Mouse (Mus musculus): ENCODE measurements around the gene Spink4. TPM values are rescaled to one million over a fixed set of nuclear protein-coding genes. Genes with fewer than 3 reads are reported as not detected.

Gene Spink4
- polyA plus RNA-seq, 1 experiment from 2014 or later: not detected

DNA sequence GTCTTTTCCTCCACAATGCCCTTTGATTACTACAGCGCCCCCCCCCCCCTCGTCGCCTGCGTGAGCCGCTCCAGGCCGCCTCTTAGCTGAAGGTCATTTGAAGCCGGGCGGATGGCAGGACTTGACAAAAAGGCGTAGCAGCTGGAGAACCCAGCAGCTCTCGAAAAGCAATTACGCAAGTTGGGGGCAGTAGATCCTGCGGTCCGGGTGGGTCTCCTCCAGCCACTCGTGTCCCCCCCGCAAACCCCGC, 50.7 kb downstream of the Spink4 start:
- H3K9ac ChIP-seq (replicated peaks): peak overlapping the region; percentile 93
- H3K9me3 ChIP-seq (replicated peaks): no peaks in the 10 kb centered on the region
- peak overlapping the region; percentile 79 for H3K4me2 ChIP-seq
- WGBS: under 1% methylated on average over 16 of the region's 16 CpGs
- peaks cover 25% of the 10 kb centered on the region for H3K4me1 ChIP-seq
- H3K36me3 ChIP-seq: peaks cover 20% of the 10 kb centered on the region
- no peaks in the 10 kb centered on the region for H3K27me3 ChIP-seq (replicated peaks)
- peak overlapping the region; percentile 99 for H3K4me3 ChIP-seq (replicated peaks)
- ATAC-seq (ENCODE audit: low FRiP score): peak; percentile 60
- H3K27ac ChIP-seq (replicated peaks): peak overlapping the region; percentile 94

DNA sequence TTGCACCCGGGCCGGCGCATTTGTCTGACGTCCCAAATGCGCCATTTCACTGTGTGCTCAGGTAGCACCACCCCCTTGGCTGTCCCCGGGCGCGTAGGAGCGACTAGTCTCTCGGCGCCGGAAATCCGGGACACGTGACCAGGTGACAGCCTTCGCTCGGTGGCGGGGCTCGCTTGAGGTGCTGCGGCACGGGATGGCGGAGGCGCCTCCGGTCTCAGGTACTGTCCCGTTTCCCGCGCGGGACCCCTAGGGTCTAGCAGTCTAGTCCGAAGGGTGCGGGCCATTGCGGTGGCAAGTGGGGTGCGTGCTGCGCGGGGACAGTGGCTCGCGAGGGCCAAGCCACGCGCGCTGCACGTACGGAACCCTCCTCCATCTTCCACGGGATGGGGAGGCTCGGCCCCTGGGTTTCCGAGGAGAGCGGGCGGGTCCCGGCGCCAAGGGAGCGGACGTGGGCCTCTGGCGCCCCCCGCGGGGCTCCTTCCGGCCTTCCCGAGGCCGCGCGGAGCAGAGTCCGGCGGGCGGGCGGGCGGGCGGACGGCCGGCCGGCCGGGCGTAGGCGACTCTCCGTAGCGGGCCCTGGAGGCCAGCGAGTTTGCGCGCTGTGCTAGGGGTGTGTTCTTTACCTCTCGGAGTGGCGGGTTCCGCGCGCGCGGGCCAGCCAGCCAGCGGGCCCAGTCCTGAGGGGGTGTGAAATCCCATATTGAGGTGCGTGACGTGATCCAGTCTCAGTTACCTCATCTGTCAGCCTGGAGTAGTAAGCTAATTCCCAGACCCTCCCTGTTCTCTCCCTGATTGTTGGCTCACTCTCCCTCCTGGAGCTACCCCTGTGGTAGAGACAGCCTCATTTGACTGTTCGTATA, 51.2 kb downstream of the Spink4 start, which contains the start of gene Nfx1:
TSS of gene Nfx1 (plus strand) at position 65 of the 860 bp plus-strand sequence.
- Histone ChIP-seq H3K27ac (replicated peaks) (peak within 1 kb of the TSS; percentile 94), H3K9me3 (replicated peaks) (no peaks in the 10 kb centered on the region), H3K4me1 (peaks cover 25% of the 10 kb centered on the region), H3K36me3 (peaks cover 15% of the 10 kb centered on the region), H3K4me3 (replicated peaks) (peak within 1 kb of the TSS; percentile 99), H3K9ac (replicated peaks) (peak within 1 kb of the TSS; percentile 93), H3K27me3 (replicated peaks) (no peaks in the 10 kb centered on the region), H3K4me2 (peak within 1 kb of the TSS; percentile 79)
- WGBS: under 1% methylated on average over 67 of the region's 85 CpGs
- peak; percentile 99 for ATAC-seq (ENCODE audit: low FRiP score)

DNA sequence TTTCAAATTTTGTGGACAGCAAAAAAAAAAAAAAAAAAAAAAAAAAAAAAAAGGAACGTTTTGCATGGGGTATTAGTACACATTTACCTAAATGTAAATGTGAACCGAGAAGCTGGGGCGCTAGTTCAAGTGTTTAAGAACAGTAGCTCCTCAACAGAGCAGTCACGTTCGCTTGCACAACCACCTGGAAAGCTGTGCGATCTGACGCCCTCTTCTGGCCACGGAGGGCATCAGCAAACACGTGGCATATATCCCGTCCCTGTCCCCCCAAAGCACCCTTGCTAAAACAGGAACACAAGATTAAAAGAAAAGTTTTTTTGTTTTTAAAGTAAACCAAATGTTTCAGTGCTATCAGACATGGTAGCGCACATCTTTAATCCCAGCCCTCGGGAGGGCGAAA, 51.9 kb downstream of the Spink4 start:
- Histone ChIP-seq H3K4me1 (peaks cover 25% of the 10 kb centered on the region), H3K36me3 (peaks cover 14% of the 10 kb centered on the region), H3K9me3 (replicated peaks) (no peaks in the 10 kb centered on the region), H3K4me3 (replicated peaks) (peak overlapping the region; percentile 99), H3K9ac (replicated peaks) (peak overlapping the region; percentile 93), H3K4me2 (peak overlapping the region; percentile 79), H3K27ac (replicated peaks) (peak overlapping the region; percentile 94; the same call in 1 of the 2 replicates), H3K27me3 (replicated peaks) (no peaks in the 10 kb centered on the region)
- no peak for ATAC-seq (ENCODE audit: low FRiP score)
- WGBS: 28% methylated on average over 13 of the region's 13 CpGs

DNA sequence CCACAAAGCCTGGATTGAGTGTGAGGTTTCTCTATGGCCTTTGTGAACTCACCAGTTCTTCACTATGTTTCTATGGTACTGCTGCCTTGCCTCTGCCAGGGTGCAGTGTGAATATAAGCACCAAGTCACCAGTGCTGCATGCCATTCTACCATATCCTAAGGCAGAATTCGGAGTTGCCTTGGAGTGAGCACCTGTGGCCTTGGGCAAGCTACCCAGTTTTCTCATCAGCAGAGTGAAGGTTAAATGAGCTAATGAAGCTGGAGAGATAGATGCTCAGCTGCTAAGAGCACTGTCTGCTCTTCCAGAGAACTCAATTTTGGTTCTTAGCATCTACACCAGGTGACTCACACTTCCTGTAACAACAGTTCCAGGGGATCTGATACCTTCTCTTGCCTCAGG, 54.2 kb downstream of the Spink4 start:
- no peak overlapping the region for H3K9ac ChIP-seq (replicated peaks)
- 97% methylated on average over 1 of the region's 1 CpGs for WGBS
- no peak overlapping the region for H3K4me3 ChIP-seq (replicated peaks)
- peaks cover 25% of the 10 kb centered on the region for H3K4me1 ChIP-seq
- ATAC-seq (ENCODE audit: low FRiP score): no peak
- H3K36me3 ChIP-seq: peaks cover 27% of the 10 kb centered on the region
- no peaks in the 10 kb centered on the region for H3K9me3 ChIP-seq (replicated peaks)
- no peak overlapping the region for H3K4me2 ChIP-seq
- no peak overlapping the region for H3K27ac ChIP-seq (replicated peaks)
- H3K27me3 ChIP-seq (replicated peaks): no peaks in the 10 kb centered on the region

DNA sequence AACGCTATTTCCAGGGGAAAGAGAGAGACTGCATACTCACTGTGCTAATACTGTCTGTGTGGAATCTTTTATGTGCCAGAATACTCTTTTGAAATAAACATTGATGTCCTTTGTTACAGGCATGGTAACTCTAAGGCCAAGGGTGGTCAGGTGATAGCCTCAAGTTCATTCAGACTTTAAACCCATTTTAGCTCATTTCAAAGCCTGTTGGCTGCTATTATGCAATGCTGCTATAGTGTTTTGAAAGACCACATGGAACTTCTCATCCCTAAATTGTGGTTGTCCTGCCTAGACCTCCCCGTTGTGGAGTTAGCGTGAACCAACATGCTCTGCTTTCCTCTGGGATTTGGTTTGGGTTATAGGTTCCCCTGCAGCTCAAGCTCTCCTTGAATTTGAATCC, 55.8 kb downstream of the Spink4 start:
- H3K36me3 ChIP-seq: peaks cover 40% of the 10 kb centered on the region
- H3K4me1 ChIP-seq: peaks cover 15% of the 10 kb centered on the region
- no peak overlapping the region for H3K4me2 ChIP-seq
- ATAC-seq (ENCODE audit: low FRiP score): no peak
- 93% methylated on average over 3 of the region's 3 CpGs for WGBS
- no peaks in the 10 kb centered on the region for H3K27me3 ChIP-seq (replicated peaks)
- no peak overlapping the region for H3K4me3 ChIP-seq (replicated peaks)
- H3K9ac ChIP-seq (replicated peaks): no peak overlapping the region
- H3K9me3 ChIP-seq (replicated peaks): no peaks in the 10 kb centered on the region
- no peak overlapping the region for H3K27ac ChIP-seq (replicated peaks)

DNA sequence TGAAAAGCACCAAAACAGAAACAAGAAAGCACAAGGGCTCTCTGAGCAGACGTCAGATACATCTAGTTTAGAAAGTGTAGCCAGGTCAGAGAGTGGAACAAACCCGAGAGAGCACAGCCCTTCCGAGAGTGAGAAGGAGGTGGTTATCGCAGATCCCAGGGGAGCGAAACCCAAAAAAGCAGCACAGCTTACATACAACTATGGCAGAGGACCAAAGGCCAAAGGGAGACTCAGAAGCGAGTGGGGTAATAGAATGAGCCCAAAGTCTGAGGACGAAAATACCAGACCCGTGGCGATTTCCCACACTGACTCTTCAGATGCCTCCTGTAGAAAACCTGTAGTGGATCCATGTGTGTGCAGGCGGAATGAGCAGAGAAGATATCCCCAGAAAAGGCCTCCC, 56.8 kb downstream of the Spink4 start:
- H3K27ac ChIP-seq (replicated peaks): no peak overlapping the region
- peaks cover 47% of the 10 kb centered on the region for H3K36me3 ChIP-seq
- no peak for ATAC-seq (ENCODE audit: low FRiP score)
- H3K9ac ChIP-seq (replicated peaks): no peak overlapping the region
- H3K27me3 ChIP-seq (replicated peaks): no peaks in the 10 kb centered on the region
- 93% methylated on average over 10 of the region's 10 CpGs for WGBS
- no peaks in the 10 kb centered on the region for H3K9me3 ChIP-seq (replicated peaks)
- peaks cover 14% of the 10 kb centered on the region for H3K4me1 ChIP-seq
- H3K4me2 ChIP-seq: no peak overlapping the region
- no peak overlapping the region for H3K4me3 ChIP-seq (replicated peaks)

DNA sequence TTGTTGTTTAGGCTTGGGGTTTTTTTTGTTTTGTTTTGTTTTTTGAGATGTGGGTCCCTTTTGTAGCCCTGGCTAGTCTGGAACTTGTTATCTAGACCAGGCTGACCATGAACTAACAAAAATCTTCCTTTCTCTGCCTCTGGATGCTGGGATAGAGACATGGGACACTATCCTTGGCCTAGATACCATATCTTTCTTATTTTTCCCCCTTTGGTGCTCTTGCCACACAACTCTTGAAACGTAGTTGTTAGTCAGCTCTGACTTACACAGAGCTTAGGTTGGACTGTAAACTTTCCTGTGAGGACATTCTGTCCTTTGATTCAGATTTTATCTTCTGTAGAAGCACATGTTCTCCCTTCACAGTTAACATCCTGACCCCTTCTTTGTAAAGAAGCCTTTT, 59.6 kb downstream of the Spink4 start:
- no peak overlapping the region for H3K4me2 ChIP-seq
- no peaks in the 10 kb centered on the region; the same call in 1 of the 2 replicates for H3K4me1 ChIP-seq
- no peak overlapping the region for H3K4me3 ChIP-seq (replicated peaks)
- ATAC-seq (ENCODE audit: low FRiP score): no peak
- no peaks in the 10 kb centered on the region for H3K9me3 ChIP-seq (replicated peaks)
- peaks cover 53% of the 10 kb centered on the region for H3K36me3 ChIP-seq
- H3K9ac ChIP-seq (replicated peaks): no peak overlapping the region
- no peaks in the 10 kb centered on the region for H3K27me3 ChIP-seq (replicated peaks)
- H3K27ac ChIP-seq (replicated peaks): no peak overlapping the region
- 90% methylated on average over 1 of the region's 1 CpGs for WGBS

Other genes starting within 250 kb of the Spink4 start
- 41.0 and 41.2 TPM in 2 replicates for gene Aptx, start 216.9 kb upstream of the Spink4 start, polyA plus RNA-seq (2015; fragmentation: Nextera tagmentation; extraction: Ambion mirVana)
- 652 and 681 TPM in 2 replicates for gene Dnaja1, start 197.9 kb upstream of the Spink4 start, polyA plus RNA-seq (2015; fragmentation: Nextera tagmentation; extraction: Ambion mirVana)
- gene Smu1, start 162.1 kb upstream of the Spink4 start, polyA plus RNA-seq (2015; fragmentation: Nextera tagmentation; extraction: Ambion mirVana): 107 and 126 TPM in 2 replicates
- 8.8 and 16.6 TPM in 2 replicates for gene B4galt1, start 66.0 kb upstream of the Spink4 start, polyA plus RNA-seq (2015; fragmentation: Nextera tagmentation; extraction: Ambion mirVana)
- gene Bag1, start 28.2 kb downstream of the Spink4 start, polyA plus RNA-seq (2015; fragmentation: Nextera tagmentation; extraction: Ambion mirVana): 195 and 200 TPM in 2 replicates
- gene Chmp5, start 28.4 kb downstream of the Spink4 start, polyA plus RNA-seq (2015; fragmentation: Nextera tagmentation; extraction: Ambion mirVana): 137 and 147 TPM in 2 replicates
- 95.2 and 97.9 TPM in 2 replicates for gene Nfx1, start 50.9 kb downstream of the Spink4 start, polyA plus RNA-seq (2015; fragmentation: Nextera tagmentation; extraction: Ambion mirVana)
- gene Aqp7, start 128.1 kb downstream of the Spink4 start, polyA plus RNA-seq (2015; fragmentation: Nextera tagmentation; extraction: Ambion mirVana): not detected in 2 replicates
- gene Aqp3, start 178.1 kb downstream of the Spink4 start, polyA plus RNA-seq (2015; fragmentation: Nextera tagmentation; extraction: Ambion mirVana): 0.65 TPM in 1 of 2 replicates, not detected in the other
- gene Nol6, start 204.4 kb downstream of the Spink4 start, polyA plus RNA-seq (2015; fragmentation: Nextera tagmentation; extraction: Ambion mirVana): 35.7 and 39.3 TPM in 2 replicates
- gene Ube2r2, start 215.7 kb downstream of the Spink4 start, polyA plus RNA-seq (2015; fragmentation: Nextera tagmentation; extraction: Ambion mirVana): 46.4 and 52.2 TPM in 2 replicates